Mouse (Mus musculus): ENCODE results near the gene Dok3. TPM values are rescaled to one million over a fixed set of nuclear protein-coding genes. Genes with fewer than 3 reads are reported as not detected.

Gene Dok3
- polyA plus RNA-seq, 1 experiment from 2014 or later = 1.4 TPM

DNA sequence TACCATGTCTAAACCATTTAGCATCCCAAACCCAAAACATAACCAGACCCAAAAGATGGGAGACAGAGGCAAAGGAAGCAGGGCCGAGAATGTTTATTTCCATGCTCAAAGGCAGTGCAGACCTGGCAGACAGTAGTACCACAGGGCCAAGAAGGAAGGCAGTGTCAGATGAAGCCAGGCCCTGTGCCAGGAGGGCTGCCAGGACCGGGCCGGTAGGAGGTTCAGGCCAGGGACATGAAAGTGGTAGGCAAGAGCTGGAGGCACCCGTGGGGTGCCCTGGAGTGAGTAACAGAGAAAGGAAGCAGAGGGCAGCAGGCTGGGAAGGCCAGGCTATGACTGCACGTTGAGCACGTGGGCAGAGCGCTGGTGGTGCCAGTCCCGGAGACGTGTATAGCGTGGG, 22.4 kb downstream of the Dok3 start:
- Histone ChIP-seq H3K4me3 (no peak overlapping the region), H3K9me3 (replicated peaks) (no peaks in the 10 kb centered on the region), H3K4me2 (no peak overlapping the region), H3K36me3 (peaks cover 88% of the 10 kb centered on the region), H3K4me1 (replicated peaks) (peaks cover 40% of the 10 kb centered on the region), H3K9ac (no peak overlapping the region; the same call in 1 of the 2 replicates), H3K27me3 (replicated peaks) (no peaks in the 10 kb centered on the region), H3K27ac (ENCODE audit: poor library complexity, severe bottlenecking) (no peak overlapping the region)
- ATAC-seq (ENCODE audit: insufficient number of reproducible peaks, low FRiP score) = no peak
- 89% methylated on average over 10 of the region's 10 CpGs for WGBS

DNA sequence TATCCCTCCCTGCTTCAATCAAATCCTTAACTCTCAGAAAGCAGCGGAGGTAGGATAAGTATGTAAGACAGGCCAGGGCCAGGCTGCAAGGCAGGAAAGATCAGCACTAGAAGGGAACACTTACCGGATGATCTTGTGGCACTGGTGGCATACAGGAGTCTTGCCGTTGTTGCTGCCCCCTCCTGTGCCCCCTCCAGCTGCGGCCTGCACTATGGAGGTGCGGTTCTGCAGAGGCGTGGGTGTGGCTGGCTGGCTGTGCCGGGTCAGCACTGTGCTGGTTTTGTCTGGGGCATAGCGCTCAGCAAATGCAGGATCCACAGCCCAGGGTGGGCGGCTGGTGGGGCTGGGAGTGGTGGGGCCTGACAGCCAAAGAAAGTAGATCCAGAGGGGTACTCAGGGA, 23.3 kb downstream of the Dok3 start:
- H3K27ac ChIP-seq (ENCODE audit: poor library complexity, severe bottlenecking) = no peak overlapping the region
- H3K4me1 ChIP-seq (replicated peaks) = peaks cover 31% of the 10 kb centered on the region
- peaks cover 96% of the 10 kb centered on the region for H3K36me3 ChIP-seq
- ATAC-seq (ENCODE audit: insufficient number of reproducible peaks, low FRiP score) = no peak
- 90% methylated on average over 9 of the region's 9 CpGs for WGBS
- no peak overlapping the region for H3K4me2 ChIP-seq
- no peaks in the 10 kb centered on the region for H3K9me3 ChIP-seq (replicated peaks)
- no peak overlapping the region for H3K4me3 ChIP-seq
- no peak overlapping the region for H3K9ac ChIP-seq
- 0 out of 2 replicates have a peak, but pooled peaks cover under 1% of the 10 kb centered on the region for H3K27me3 ChIP-seq (replicated peaks)

DNA sequence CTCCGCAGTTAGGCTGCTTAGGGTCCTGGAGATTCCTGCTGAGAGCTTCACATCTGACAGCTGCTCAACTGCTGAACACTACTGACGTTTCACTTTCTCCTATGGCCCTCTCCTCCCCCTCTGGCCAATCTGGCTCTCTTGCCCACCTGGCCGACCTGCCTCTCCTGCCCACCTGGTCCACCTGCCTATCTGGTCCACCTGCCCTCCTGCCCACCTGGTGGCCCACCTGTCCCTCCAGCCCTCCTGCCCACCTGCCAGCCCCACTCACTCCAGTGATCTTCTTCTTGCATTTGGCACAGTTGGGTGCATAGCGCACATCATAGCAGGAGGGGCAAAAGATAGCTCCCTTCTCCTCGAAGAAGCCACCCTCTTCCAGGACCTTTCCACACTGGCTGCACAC, 24.7 kb downstream of the Dok3 start:
- Histone ChIP-seq H3K27me3 (replicated peaks) (0 out of 2 replicates have a peak, but pooled peaks cover 6% of the 10 kb centered on the region), H3K9me3 (replicated peaks) (no peaks in the 10 kb centered on the region), H3K36me3 (peaks cover 100% of the 10 kb centered on the region), H3K4me1 (replicated peaks) (peaks cover 18% of the 10 kb centered on the region), H3K4me2 (no peak overlapping the region), H3K9ac (no peak overlapping the region), H3K27ac (ENCODE audit: poor library complexity, severe bottlenecking) (no peak overlapping the region), H3K4me3 (no peak overlapping the region)
- WGBS = 74% methylated on average over 5 of the region's 5 CpGs
- ATAC-seq (ENCODE audit: insufficient number of reproducible peaks, low FRiP score) = no peak

DNA sequence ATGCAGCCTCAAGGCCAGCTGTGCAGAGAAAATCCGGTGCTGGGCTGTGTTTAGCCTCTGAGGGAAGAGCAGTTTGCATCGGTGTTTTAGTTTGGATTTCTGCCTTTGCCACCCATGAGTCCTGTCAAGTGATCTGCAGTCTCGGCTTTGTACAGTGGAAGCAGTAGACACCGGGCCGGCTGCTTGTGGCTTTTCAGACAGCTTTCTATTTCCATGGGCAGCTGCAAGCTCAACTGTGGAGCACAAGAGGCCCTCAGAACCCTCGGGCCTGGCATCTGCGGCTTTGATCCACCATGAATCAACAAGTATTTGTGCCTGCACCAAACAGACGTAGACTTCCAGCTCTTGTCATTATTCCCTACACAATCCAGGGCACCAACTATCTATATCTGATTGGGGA, 26.7 kb downstream of the Dok3 start:
- no peak overlapping the region for H3K4me2 ChIP-seq
- no peaks in the 10 kb centered on the region for H3K9me3 ChIP-seq (replicated peaks)
- H3K4me3 ChIP-seq = no peak overlapping the region
- no peak for ATAC-seq (ENCODE audit: insufficient number of reproducible peaks, low FRiP score)
- peaks cover 98% of the 10 kb centered on the region for H3K36me3 ChIP-seq
- WGBS = 87% methylated on average over 8 of the region's 8 CpGs
- H3K9ac ChIP-seq = no peak overlapping the region
- H3K27me3 ChIP-seq (replicated peaks) = peaks cover 24% of the 10 kb centered on the region
- H3K27ac ChIP-seq (ENCODE audit: poor library complexity, severe bottlenecking) = no peak overlapping the region
- H3K4me1 ChIP-seq (replicated peaks) = peaks cover 13% of the 10 kb centered on the region; the same call in 1 of the 2 replicates

DNA sequence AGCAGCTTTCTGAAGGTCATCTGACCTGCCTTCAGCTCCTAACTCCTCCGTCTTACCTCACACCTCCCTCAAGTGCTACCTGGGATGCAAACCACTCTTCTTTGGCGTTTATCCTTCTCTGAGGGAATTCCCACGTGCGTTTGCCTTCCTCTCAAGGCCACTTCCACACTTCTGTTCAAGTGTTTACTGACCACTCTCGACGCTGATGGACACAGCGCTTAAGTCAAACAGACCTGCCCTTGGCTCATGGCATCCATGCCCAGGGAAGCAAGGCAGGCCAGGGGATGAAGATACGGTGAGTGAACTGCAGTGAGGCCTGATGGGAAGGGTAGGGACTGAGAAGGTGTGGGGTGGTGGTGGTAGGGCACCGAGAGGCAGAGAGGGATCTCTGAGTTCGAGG, 28.5 kb downstream of the Dok3 start:
- 73% methylated on average over 10 of the region's 10 CpGs for WGBS
- ATAC-seq (ENCODE audit: insufficient number of reproducible peaks, low FRiP score) = no peak
- Histone ChIP-seq H3K4me3 (no peak overlapping the region), H3K9me3 (replicated peaks) (no peaks in the 10 kb centered on the region), H3K9ac (no peak overlapping the region), H3K4me1 (replicated peaks) (peaks cover 28% of the 10 kb centered on the region), H3K4me2 (no peak overlapping the region), H3K27me3 (replicated peaks) (peaks cover 30% of the 10 kb centered on the region), H3K36me3 (peaks cover 89% of the 10 kb centered on the region), H3K27ac (ENCODE audit: poor library complexity, severe bottlenecking) (no peak overlapping the region)

DNA sequence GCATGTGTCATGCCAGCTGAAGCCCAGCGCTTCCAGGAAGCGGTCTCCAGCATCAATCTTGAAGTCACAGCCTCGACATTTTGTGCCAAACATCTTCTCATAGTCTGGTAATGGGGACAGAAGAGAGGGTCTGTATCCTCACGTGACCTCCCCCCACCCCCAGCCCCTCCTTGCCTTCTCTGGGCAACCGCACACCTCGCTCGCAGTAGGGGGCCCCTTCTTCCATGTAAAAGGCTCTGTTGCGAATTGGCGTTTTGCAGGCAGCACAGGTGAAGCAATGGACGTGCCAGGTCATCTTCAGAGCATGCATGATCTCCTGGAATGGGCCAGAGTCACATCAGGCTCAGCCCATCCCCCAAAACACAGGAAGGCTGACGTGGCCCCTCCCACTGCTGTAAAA, 30.2 kb downstream of the Dok3 start:
- peaks cover 39% of the 10 kb centered on the region for H3K4me1 ChIP-seq (replicated peaks)
- H3K27ac ChIP-seq (ENCODE audit: poor library complexity, severe bottlenecking) = no peak overlapping the region
- ATAC-seq (ENCODE audit: insufficient number of reproducible peaks, low FRiP score) = no peak
- peaks cover 72% of the 10 kb centered on the region for H3K36me3 ChIP-seq
- no peak overlapping the region for H3K4me3 ChIP-seq
- H3K4me2 ChIP-seq = no peak overlapping the region
- no peaks in the 10 kb centered on the region for H3K9me3 ChIP-seq (replicated peaks)
- peaks cover 37% of the 10 kb centered on the region for H3K27me3 ChIP-seq (replicated peaks)
- 75% methylated on average over 11 of the region's 11 CpGs for WGBS
- no peak overlapping the region for H3K9ac ChIP-seq

DNA sequence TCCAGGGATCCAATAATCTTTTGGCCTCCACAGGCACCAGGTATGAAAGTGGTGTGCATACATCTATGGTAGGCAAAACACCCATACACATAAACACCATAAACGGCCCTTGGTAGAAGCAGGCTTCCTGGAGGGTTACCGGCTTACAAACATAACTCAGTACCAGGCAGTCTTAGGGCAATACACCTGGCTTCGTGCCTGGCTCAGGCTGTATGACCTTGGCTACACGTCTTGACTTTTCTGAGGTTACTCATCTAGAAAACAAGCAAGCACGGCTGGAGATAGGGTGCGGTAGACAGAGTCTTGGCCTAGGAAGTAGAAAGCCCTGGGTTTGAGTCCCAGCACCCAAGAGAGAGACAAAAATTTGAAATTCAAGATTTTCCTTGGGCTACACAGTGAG, 32.4 kb downstream of the Dok3 start:
- H3K9me3 ChIP-seq (replicated peaks) = no peaks in the 10 kb centered on the region
- no peak overlapping the region for H3K4me3 ChIP-seq
- H3K4me1 ChIP-seq (replicated peaks) = peaks cover 39% of the 10 kb centered on the region
- H3K27me3 ChIP-seq (replicated peaks) = peaks cover 59% of the 10 kb centered on the region
- no peak overlapping the region for H3K4me2 ChIP-seq
- no peak for ATAC-seq (ENCODE audit: insufficient number of reproducible peaks, low FRiP score)
- peaks cover 50% of the 10 kb centered on the region for H3K36me3 ChIP-seq
- H3K9ac ChIP-seq = no peak overlapping the region
- H3K27ac ChIP-seq (ENCODE audit: poor library complexity, severe bottlenecking) = no peak overlapping the region
- 71% methylated on average over 6 of the region's 6 CpGs for WGBS

DNA sequence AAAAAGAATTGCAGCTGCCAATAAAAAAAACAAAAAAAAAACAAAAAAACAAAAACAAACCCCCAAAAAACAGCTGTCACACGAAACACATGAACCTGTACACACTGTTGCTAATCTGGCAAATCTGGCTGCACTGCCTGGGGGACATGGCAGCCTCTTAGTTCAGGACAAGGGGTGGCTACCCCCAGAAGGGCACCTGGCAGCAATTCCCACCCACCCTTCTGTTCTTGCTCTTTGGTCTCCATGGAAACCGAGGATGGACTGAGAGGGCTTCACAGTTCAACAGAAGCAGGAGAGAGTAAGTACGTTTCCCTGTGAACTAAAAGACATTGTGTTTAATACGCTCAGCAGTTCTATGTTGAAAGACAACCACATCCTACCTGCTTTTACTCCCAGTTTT, 33.4 kb downstream of the Dok3 start:
- Histone ChIP-seq H3K9ac (no peak overlapping the region), H3K4me1 (replicated peaks) (peaks cover 39% of the 10 kb centered on the region), H3K36me3 (peaks cover 40% of the 10 kb centered on the region), H3K9me3 (replicated peaks) (no peaks in the 10 kb centered on the region), H3K4me2 (peak overlapping the region; percentile 12; the same call in 1 of the 2 replicates), H3K27ac (ENCODE audit: poor library complexity, severe bottlenecking) (no peak overlapping the region), H3K27me3 (replicated peaks) (peaks cover 66% of the 10 kb centered on the region), H3K4me3 (no peak overlapping the region)
- 36% methylated on average over 4 of the region's 4 CpGs for WGBS
- ATAC-seq (ENCODE audit: insufficient number of reproducible peaks, low FRiP score) = no peak

DNA sequence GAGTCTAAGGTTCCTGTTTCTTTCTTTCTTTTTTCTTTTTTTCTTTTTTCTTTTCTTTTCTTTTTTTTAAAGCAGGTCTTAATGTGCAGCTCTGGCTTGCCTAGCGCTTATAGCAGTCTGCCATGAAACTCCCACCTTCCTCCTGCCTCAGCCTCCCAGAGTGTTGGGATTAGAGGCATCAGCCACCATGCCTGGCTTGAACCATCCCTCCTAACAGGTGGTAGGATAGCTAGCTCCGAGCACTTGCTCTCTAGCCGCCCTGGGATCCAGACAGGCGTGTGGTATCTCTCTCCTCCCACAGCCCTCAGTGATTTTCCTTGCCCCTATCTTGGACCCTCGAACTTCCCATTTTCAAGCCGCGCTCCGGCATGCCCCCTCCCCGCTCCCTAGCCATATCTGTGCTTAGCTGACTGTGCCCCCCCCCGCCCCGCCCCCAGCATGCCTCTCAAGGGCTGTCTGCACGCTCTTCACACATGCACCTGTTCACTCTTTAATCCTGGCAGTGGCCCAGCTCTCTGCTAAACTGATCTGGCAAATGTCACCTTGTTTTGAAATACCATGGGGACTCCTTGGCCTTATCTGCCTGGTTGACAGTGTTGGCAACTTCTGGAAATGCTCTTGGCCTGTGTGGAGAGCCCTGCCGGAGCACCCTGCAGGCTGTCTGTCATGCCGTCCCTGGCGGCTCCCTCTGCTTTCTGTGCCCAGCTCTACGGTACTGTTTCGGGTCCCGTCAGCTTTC, 34.0 kb downstream of the Dok3 start:
- Histone ChIP-seq H3K9ac (no peak overlapping the region; the same call in 1 of the 2 replicates), H3K36me3 (peaks cover 34% of the 10 kb centered on the region), H3K4me3 (no peak overlapping the region), H3K4me1 (replicated peaks) (peaks cover 39% of the 10 kb centered on the region), H3K27ac (ENCODE audit: poor library complexity, severe bottlenecking) (no peak overlapping the region), H3K27me3 (replicated peaks) (peaks cover 62% of the 10 kb centered on the region), H3K4me2 (peak overlapping the region; percentile 12), H3K9me3 (replicated peaks) (no peaks in the 10 kb centered on the region)
- peak; percentile 83 for ATAC-seq (ENCODE audit: insufficient number of reproducible peaks, low FRiP score)
- WGBS = 3% methylated on average over 18 of the region's 18 CpGs

DNA sequence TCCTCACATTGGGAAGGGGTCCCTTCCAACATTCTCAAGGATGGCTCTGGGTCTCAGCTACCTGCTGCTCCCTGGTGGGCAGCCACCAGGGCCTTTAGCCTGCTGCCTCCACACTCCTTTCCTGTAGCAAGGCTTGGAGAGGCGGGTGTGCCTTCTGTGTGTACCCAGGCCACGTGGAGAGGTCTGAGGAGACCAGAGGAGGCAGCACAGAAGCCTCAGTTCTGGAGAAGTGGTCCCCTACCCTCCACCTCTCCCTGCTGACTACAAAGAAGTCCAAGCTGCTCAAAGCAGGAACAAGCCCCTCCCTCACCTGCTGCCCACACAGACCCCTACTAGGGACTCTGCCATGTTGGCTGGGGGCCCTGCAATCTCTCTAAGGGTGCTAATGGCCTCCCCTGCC, 34.8 kb downstream of the Dok3 start:
- no peak for ATAC-seq (ENCODE audit: insufficient number of reproducible peaks, low FRiP score)
- Histone ChIP-seq H3K4me3 (no peak overlapping the region), H3K27ac (ENCODE audit: poor library complexity, severe bottlenecking) (no peak overlapping the region), H3K27me3 (replicated peaks) (peaks cover 70% of the 10 kb centered on the region), H3K4me2 (no peak overlapping the region), H3K36me3 (peaks cover 27% of the 10 kb centered on the region), H3K4me1 (replicated peaks) (peaks cover 39% of the 10 kb centered on the region), H3K9ac (no peak overlapping the region), H3K9me3 (replicated peaks) (no peaks in the 10 kb centered on the region)
- 13% methylated on average over 2 of the region's 2 CpGs for WGBS

DNA sequence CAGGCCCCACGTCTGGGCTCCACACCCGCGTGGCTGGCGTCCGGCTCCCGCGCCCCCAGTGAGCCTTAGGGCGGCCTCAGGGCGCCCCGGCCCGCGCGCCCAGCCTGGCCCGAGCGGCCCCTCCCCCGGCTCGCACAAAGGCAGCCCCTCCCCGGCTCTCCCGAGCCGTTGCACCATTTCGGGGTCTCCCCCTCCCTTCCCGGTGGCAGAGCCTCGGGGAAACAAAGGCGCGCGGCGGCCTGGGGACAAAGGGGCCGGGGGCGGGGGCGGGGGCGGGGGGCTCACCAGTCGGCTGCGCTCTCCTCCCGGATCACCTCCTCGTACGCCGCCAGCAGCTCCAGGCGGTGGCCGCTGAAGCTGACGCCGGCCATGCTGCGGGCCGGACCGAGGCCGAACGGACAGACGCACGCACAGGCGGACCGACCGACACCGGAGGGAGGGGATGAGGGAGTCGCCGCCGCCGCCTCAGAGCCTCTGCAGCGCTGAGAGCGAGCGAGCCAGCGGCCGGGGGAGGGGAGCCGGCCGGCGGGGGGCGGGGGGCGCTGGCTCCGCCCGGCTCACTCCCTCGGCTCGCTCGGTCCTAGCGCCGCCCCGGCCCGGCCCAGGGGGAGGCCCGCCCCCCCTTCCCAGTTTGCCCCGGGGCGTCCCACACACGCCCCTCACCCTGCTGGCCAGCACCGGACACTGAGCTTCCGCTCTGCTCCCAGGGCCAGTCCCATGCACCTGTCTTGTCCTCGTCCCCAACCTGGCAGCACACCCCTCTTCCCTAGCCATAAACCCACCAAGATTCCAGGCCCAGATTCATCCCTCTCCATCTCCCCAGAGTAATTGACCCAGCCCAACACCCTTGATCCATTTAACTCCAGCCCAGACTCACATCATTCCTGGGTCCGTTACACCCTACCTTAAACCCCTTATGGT, 41.3 kb downstream of the Dok3 start, which contains the start of gene Dbn1:
Dbn1 (minus strand) TSS at position 534 of the 921 bp plus-strand sequence.
- Histone ChIP-seq H3K4me1 (replicated peaks) (peaks cover 48% of the 10 kb centered on the region), H3K9ac (peak within 1 kb of the TSS; percentile 98), H3K4me3 (peak within 1 kb of the TSS; percentile 92), H3K36me3 (no peaks in the 10 kb centered on the region), H3K4me2 (peak within 1 kb of the TSS; percentile 84), H3K9me3 (replicated peaks) (no peaks in the 10 kb centered on the region), H3K27ac (ENCODE audit: poor library complexity, severe bottlenecking) (peak within 1 kb of the TSS; percentile 84), H3K27me3 (replicated peaks) (peaks cover 78% of the 10 kb centered on the region)
- ATAC-seq (ENCODE audit: insufficient number of reproducible peaks, low FRiP score) = peak; percentile 83
- WGBS = 1% methylated on average over 58 of the region's 83 CpGs

Measured in heart, embryonic 12.5 days (tissue).